Comparison of ENCODE assay signal across 28 mouse cellular contexts in genomic region chr1:170504378-170504777, GRCm38 (mm10).
DNase-seq lines count a peak whose midpoint lies in the region; ATAC-seq and TF ChIP-seq lines count a peak whose summit lies in the region.
"Had no signal": no experiment of that assay in that cellular context is flagged by ENCODE, and none has a peak within 500 bp of the region (broad histone marks: within the 10 kb centered on the region; RNA-seq: fewer than 3 reads in every experiment).

No protein-coding gene starts in this region.

- H3K27ac ChIP-seq in forebrain, postnatal 0 days (ENCODE audit: low read depth, low read length) = no peak overlapping the region
- H3K27ac ChIP-seq in forebrain, embryonic 11.5 days (ENCODE audit: low read depth, low read length) = no peak overlapping the region
- peak overlapping the region; percentile 39 for H3K27ac ChIP-seq in heart, embryonic 12.5 days (ENCODE audit: poor library complexity, severe bottlenecking)
- no peak overlapping the region for H3K27ac ChIP-seq in lung, embryonic 14.5 days (ENCODE audit: low read depth)
- H3K27ac ChIP-seq in lung, postnatal 0 days (ENCODE audit: low read length) = no peak overlapping the region
- H3K27ac ChIP-seq: embryonic facial prominence, embryonic 13.5 days; forebrain, embryonic 15.5 days; hindbrain, embryonic 12.5 days; hindbrain, postnatal 0 days; intestine, embryonic 15.5 days; liver, embryonic 14.5 days had no signal

- no peak overlapping the region for H3K4me3 ChIP-seq in forebrain, postnatal 0 days (ENCODE audit: low read depth, low read length)
- no peak overlapping the region for H3K4me3 ChIP-seq in forebrain, embryonic 11.5 days (ENCODE audit: low read depth, low read length)
- H3K4me3 ChIP-seq in heart, embryonic 12.5 days = no peak overlapping the region
- no peak overlapping the region for H3K4me3 ChIP-seq in lung, embryonic 14.5 days (ENCODE audit: low read depth, low read length)
- no peak overlapping the region for H3K4me3 ChIP-seq in lung, postnatal 0 days (ENCODE audit: low read depth, low read length)
- H3K4me3 ChIP-seq: embryonic facial prominence, embryonic 13.5 days; erythroblast, embryonic 14.5 days; forebrain, embryonic 15.5 days; hindbrain, embryonic 12.5 days; intestine, embryonic 15.5 days; megakaryocyte, embryonic 14.5 days had no signal

- no peak overlapping the region for H3K4me2 ChIP-seq in forebrain, postnatal 0 days (ENCODE audit: low read depth)
- H3K4me2 ChIP-seq in forebrain, embryonic 11.5 days (ENCODE audit: low read depth, low read length, severe bottlenecking) = no peak overlapping the region
- no peak overlapping the region for H3K4me2 ChIP-seq in heart, embryonic 12.5 days
- no peak overlapping the region for H3K4me2 ChIP-seq in lung, embryonic 14.5 days
- H3K4me2 ChIP-seq in lung, postnatal 0 days (replicated peaks; ENCODE audit: low read depth, low read length) = no peak overlapping the region
- H3K4me2 ChIP-seq: embryonic facial prominence, embryonic 13.5 days; forebrain, embryonic 15.5 days; hindbrain, embryonic 12.5 days; intestine, embryonic 15.5 days had no signal

- no peaks in the 10 kb centered on the region for H3K27me3 ChIP-seq in forebrain, postnatal 0 days (ENCODE audit: insufficient read depth, low read length)
- no peaks in the 10 kb centered on the region for H3K27me3 ChIP-seq in forebrain, embryonic 11.5 days (ENCODE audit: control insufficient read depth, insufficient read depth, low read length)
- H3K27me3 ChIP-seq in heart, embryonic 12.5 days (replicated peaks) = no peaks in the 10 kb centered on the region
- no peaks in the 10 kb centered on the region for H3K27me3 ChIP-seq in lung, embryonic 14.5 days (ENCODE audit: insufficient read depth, low read length)
- H3K27me3 ChIP-seq in lung, postnatal 0 days (replicated peaks; ENCODE audit: insufficient read depth, low read length) = no peaks in the 10 kb centered on the region
- H3K27me3 ChIP-seq: embryonic facial prominence, embryonic 13.5 days; forebrain, embryonic 15.5 days; hindbrain, embryonic 12.5 days; intestine, embryonic 15.5 days had no signal

- TF ChIP-seq CTCF in forebrain, postnatal 0 days (IDR thresholded peaks at IDR 0.05; ENCODE audit: low read depth) = no peak
- no peak for TF ChIP-seq CTCF in lung, embryonic 14.5 days (IDR thresholded peaks at IDR 0.05; ENCODE audit: low read depth)
- no peak for TF ChIP-seq CTCF in lung, postnatal 0 days (IDR thresholded peaks at IDR 0.05)

- WGBS in forebrain, postnatal 0 days = 59% methylated on average over 4 of the region's 4 CpGs
- 85% methylated on average over 4 of the region's 4 CpGs for WGBS in forebrain, embryonic 11.5 days
- 58% methylated on average over 4 of the region's 4 CpGs for WGBS in heart, embryonic 12.5 days
- 55% methylated on average over 4 of the region's 4 CpGs for WGBS in lung, embryonic 14.5 days
- 55% methylated on average over 4 of the region's 4 CpGs for WGBS in lung, postnatal 0 days

- H3K9ac ChIP-seq in forebrain, postnatal 0 days = no peak overlapping the region
- H3K9ac ChIP-seq in forebrain, embryonic 11.5 days (ENCODE audit: low read length) = no peak overlapping the region
- H3K9ac ChIP-seq in heart, embryonic 12.5 days = no peak overlapping the region
- H3K9ac ChIP-seq in lung, embryonic 14.5 days = no peak overlapping the region
- no peak overlapping the region for H3K9ac ChIP-seq in lung, postnatal 0 days (replicated peaks; ENCODE audit: low read depth)
- H3K9ac ChIP-seq: embryonic facial prominence, embryonic 13.5 days; forebrain, embryonic 15.5 days; hindbrain, embryonic 12.5 days; intestine, embryonic 15.5 days; liver, embryonic 14.5 days had no signal

- no peak for TF ChIP-seq EP300 in lung, postnatal 0 days (IDR thresholded peaks at IDR 0.05)

- peaks cover 13% of the 10 kb centered on the region for H3K4me1 ChIP-seq in forebrain, postnatal 0 days (ENCODE audit: insufficient read depth)
- peaks cover 14% of the 10 kb centered on the region for H3K4me1 ChIP-seq in forebrain, embryonic 11.5 days (replicated peaks; ENCODE audit: control insufficient read depth, insufficient read depth, low read length)
- H3K4me1 ChIP-seq in heart, embryonic 12.5 days (replicated peaks) = peaks cover 64% of the 10 kb centered on the region
- peaks cover 24% of the 10 kb centered on the region; the same call in 1 of the 2 replicates for H3K4me1 ChIP-seq in lung, embryonic 14.5 days (ENCODE audit: insufficient read depth)
- no peaks in the 10 kb centered on the region for H3K4me1 ChIP-seq in lung, postnatal 0 days (ENCODE audit: insufficient read depth, low read depth, low read length)

- H3K9me3 ChIP-seq in forebrain, postnatal 0 days (ENCODE audit: low read length) = no peaks in the 10 kb centered on the region
- no peaks in the 10 kb centered on the region for H3K9me3 ChIP-seq in forebrain, embryonic 11.5 days (ENCODE audit: control insufficient read depth, low read length)
- no peaks in the 10 kb centered on the region for H3K9me3 ChIP-seq in heart, embryonic 12.5 days (replicated peaks)
- no peaks in the 10 kb centered on the region for H3K9me3 ChIP-seq in lung, embryonic 14.5 days (ENCODE audit: low read depth, low read length)
- H3K9me3 ChIP-seq in lung, postnatal 0 days (ENCODE audit: low read length) = no peaks in the 10 kb centered on the region
- H3K9me3 ChIP-seq: embryonic facial prominence, embryonic 13.5 days; forebrain, embryonic 15.5 days; hindbrain, embryonic 12.5 days; intestine, embryonic 15.5 days; megakaryocyte, embryonic 14.5 days had no signal

- DNase-seq in forebrain, postnatal 0 days = no peak
- no peak for DNase-seq in forebrain, embryonic 11.5 days (ENCODE audit: low spot score)
- DNase-seq in heart, postnatal 4 days = no peak
- peak; percentile 73 for DNase-seq in lung, embryonic 14.5 days
- DNase-seq in lung, postnatal 0 days (ENCODE audit: low spot score) = no peak
- no peak for DNase-seq in adrenal gland, postnatal 25 days
- DNase-seq: adrenal gland, postnatal 36 days; B cell, adult 2 months; cerebellum, adult 9-10 months; embryo, embryonic 11 days; gastrocnemius, postnatal 14 days; heart, postnatal 14 days; kidney, adult 2 months; kidney, postnatal 36 days; liver; lung, adult 2 months; lung, postnatal 4 days; midbrain, embryonic 14.5 days; thymus, postnatal 4 days had no signal

- H3K36me3 ChIP-seq in forebrain, postnatal 0 days (ENCODE audit: insufficient read depth) = no peaks in the 10 kb centered on the region
- H3K36me3 ChIP-seq in forebrain, embryonic 11.5 days (ENCODE audit: control insufficient read depth, insufficient read depth, low read length) = no peaks in the 10 kb centered on the region
- no peaks in the 10 kb centered on the region for H3K36me3 ChIP-seq in heart, embryonic 12.5 days
- no peaks in the 10 kb centered on the region for H3K36me3 ChIP-seq in lung, embryonic 14.5 days (ENCODE audit: insufficient read depth)
- no peaks in the 10 kb centered on the region for H3K36me3 ChIP-seq in lung, postnatal 0 days (ENCODE audit: insufficient read depth, low read length)
- H3K36me3 ChIP-seq: embryonic facial prominence, embryonic 13.5 days; forebrain, embryonic 15.5 days; hindbrain, embryonic 12.5 days; intestine, embryonic 15.5 days had no signal

- peak; percentile 24; the same call in 1 of the 2 replicates for ATAC-seq in forebrain, postnatal 0 days
- ATAC-seq in forebrain, embryonic 11.5 days (replicated peaks; ENCODE audit: low FRiP score) = no peak
- ATAC-seq in heart, embryonic 12.5 days (ENCODE audit: insufficient number of reproducible peaks, low FRiP score) = no peak
- ATAC-seq in lung, embryonic 14.5 days (ENCODE audit: insufficient read depth) = no peak
- ATAC-seq in lung, postnatal 0 days = no peak
- ATAC-seq: forebrain, embryonic 15.5 days; hindbrain, postnatal 0 days; intestine, embryonic 15.5 days had no signal
